Mouse (Mus musculus) forebrain, embryonic 14.5 days (tissue): ENCODE measurements around the gene Rdh9. TPM values are rescaled to one million over a fixed set of nuclear protein-coding genes. Genes with fewer than 3 reads are reported as not detected.
"Not testable (repeated sequence)": the region's sequence is repeated elsewhere in the genome, so short reads cannot be mapped to it uniquely, and the experiment has no call there.

Experiments
- ATAC-seq: fragments of 200-750 bp; cut with Nextera tagmentation; 2 replicates; pipeline ENCODE4 v1.8.0; 2017; ENCODE audit warnings: mild to moderate bottlenecking, moderate library complexity
- DNase-seq: peaks from one replicate; pipeline ENCODE4 v3.0.0-alpha.2; 2015; ENCODE audit warnings: low spot score
- H3K27ac ChIP-seq: fragments of 300-500 bp; sonication (generic); 2 replicates; pipeline ENCODE4 v1.5.1; 2014; ENCODE audit warnings: low read depth, mild to moderate bottlenecking, control low read depth, low read length, moderate library complexity
- H3K27me3 ChIP-seq: fragments of 300-500 bp; sonication (generic); replicated peaks from 2 replicates; pipeline ENCODE4 v1.6.1; 2014; ENCODE audit warnings: low read length, control low read depth, mixed read lengths; ENCODE audit not compliant: control insufficient read depth, insufficient read depth
- H3K36me3 ChIP-seq: fragments of 300-500 bp; sonication (generic); 2 replicates; pipeline ENCODE4 v1.6.1; 2014; ENCODE audit warnings: low read length, control low read depth; ENCODE audit not compliant: control insufficient read depth, insufficient read depth
- H3K4me1 ChIP-seq: fragments of 300-500 bp; sonication (generic); 2 replicates; pipeline ENCODE4 v1.6.1; 2014; ENCODE audit warnings: antibody characterized with exemption, low read length, control low read depth; ENCODE audit not compliant: control insufficient read depth, insufficient read depth
- H3K4me2 ChIP-seq: fragments of 300-500 bp; sonication (generic); 2 replicates; pipeline ENCODE4 v1.6.1; 2014; ENCODE audit warnings: mild to moderate bottlenecking, control low read depth, low read length
- H3K4me3 ChIP-seq: fragments of 300-500 bp; sonication (generic); 2 replicates; pipeline ENCODE4 v1.5.1; 2014; ENCODE audit warnings: low read depth, low read length, control low read depth
- H3K9ac ChIP-seq: fragments of 300-500 bp; sonication (generic); 2 replicates; pipeline ENCODE4 v1.6.1; 2014; ENCODE audit warnings: mild to moderate bottlenecking, low read length, control low read depth, moderate library complexity
- H3K9me3 ChIP-seq: fragments of 300-500 bp; sonication (generic); replicated peaks from 2 replicates; pipeline ENCODE4 v1.6.1; 2016; ENCODE audit warnings: low read length, control low read depth, mixed read lengths; ENCODE audit not compliant: control insufficient read depth
- WGBS: fragments of 180-500 bp; shearing (Covaris S2); extraction: QIAGEN DNeasy Blood & Tissue Kit; methylation state at CpG from one replicate; pipeline ENCODE4 v1.1.7; 2014; 5-methylcytosine and 5-hydroxymethylcytosine counted together
- polyA plus RNA-seq: library from polyadenylated mRNA; unstranded; fragments of >200 nt; fragmentation: Nextera tagmentation; extraction: Ambion mirVana; gene quantifications from 2 replicates; pipeline ENCODE4 v1.2.1, GENCODE M21; 2014

Rdh9 gene
- polyA plus RNA-seq, 1 experiment from 2014 or later: 0.08 TPM

GRCm38 (mm10) chr10:127751548-127751947, 24.6 kb upstream of the Rdh9 start, which contains the start of gene Gpr182:
Gene Gpr182, minus strand, starts transcription at chr10:127751732.
- WGBS: 67% methylated on average over 8 of the region's 8 CpGs
- H3K27ac ChIP-seq: no peak within 1 kb of the TSS
- H3K4me2 ChIP-seq: no peak within 1 kb of the TSS
- H3K36me3 ChIP-seq: peaks cover 20% of the 10 kb centered on the region
- H3K4me3 ChIP-seq: no peak within 1 kb of the TSS
- H3K27me3 ChIP-seq: no peaks in the 10 kb centered on the region
- no peaks in the 10 kb centered on the region for H3K9me3 ChIP-seq
- no peak within 1 kb of the TSS for H3K9ac ChIP-seq
- DNase-seq (no peak), ATAC-seq (no peak)
- H3K4me1 ChIP-seq: no peaks in the 10 kb centered on the region

GRCm38 (mm10) chr10:127754566-127755166, 21.5 kb upstream of the Rdh9 start:
- Histone ChIP-seq H3K4me2 (no peak overlapping the region), H3K27ac (no peak overlapping the region), H3K9me3 (no peaks in the 10 kb centered on the region), H3K4me3 (no peak overlapping the region), H3K4me1 (no peaks in the 10 kb centered on the region), H3K9ac (no peak overlapping the region), H3K27me3 (no peaks in the 10 kb centered on the region), H3K36me3 (no peaks in the 10 kb centered on the region)
- ATAC-seq: no peak
- WGBS: 74% methylated on average over 6 of the region's 6 CpGs
- no peak for DNase-seq

- H3K4me2 ChIP-seq: no peak overlapping the region
- H3K4me3 ChIP-seq: no peak overlapping the region
- no peak overlapping the region for H3K27ac ChIP-seq
- 70% methylated on average over 3 of the region's 3 CpGs for WGBS
- no peaks in the 10 kb centered on the region for H3K9me3 ChIP-seq
- DNase-seq (no peak), ATAC-seq (no peak)
- no peaks in the 10 kb centered on the region for H3K4me1 ChIP-seq
- H3K36me3 ChIP-seq: no peaks in the 10 kb centered on the region
- no peak overlapping the region for H3K9ac ChIP-seq
- no peaks in the 10 kb centered on the region for H3K27me3 ChIP-seq
These were observed 20.9 kb upstream of the Rdh9 start for GRCm38 (mm10) chr10:127755246-127755645.

- Histone ChIP-seq H3K4me2 (no peak overlapping the region), H3K27me3 (no peaks in the 10 kb centered on the region), H3K36me3 (no peaks in the 10 kb centered on the region), H3K4me1 (no peaks in the 10 kb centered on the region), H3K27ac (no peak overlapping the region), H3K9ac (no peak overlapping the region), H3K9me3 (no peaks in the 10 kb centered on the region), H3K4me3 (no peak overlapping the region)
- DNase-seq (no peak), ATAC-seq (no peak)
- 53% methylated on average over 18 of the region's 18 CpGs for WGBS
These were observed 20.3 kb upstream of the Rdh9 start for GRCm38 (mm10) chr10:127755770-127756468.

- no peak within 1 kb of the TSS for H3K4me3 ChIP-seq
- 71% methylated on average over 9 of the region's 9 CpGs for WGBS
These were observed 16.7 kb upstream of the Rdh9 start, which contains the start of the genes Rdh1 and Rdh16f1 for GRCm38 (mm10) chr10:127759181-127760110. Gene Rdh1, plus strand, starts transcription at chr10:127759721. Gene Rdh16f1, plus strand, starts transcription at chr10:127759787.

GRCm38 (mm10) chr10:127762926-127763325, 13.3 kb upstream of the Rdh9 start:
- not testable (repeated sequence) for H3K4me3 ChIP-seq, H3K27ac ChIP-seq, H3K9ac ChIP-seq, H3K27me3 ChIP-seq, H3K9me3 ChIP-seq, H3K4me2 ChIP-seq, H3K36me3 ChIP-seq, ATAC-seq, DNase-seq, H3K4me1 ChIP-seq
- WGBS: 93% methylated on average over 10 of the region's 10 CpGs

More at GRCm38 (mm10) chr10:127759181-127760110, 16.7 kb upstream of the Rdh9 start, which contains the start of the genes Rdh1 and Rdh16f1:
- no peaks in the 10 kb centered on the region for H3K27me3 ChIP-seq
- H3K4me1 ChIP-seq: no peaks in the 10 kb centered on the region
- H3K36me3 ChIP-seq: no peaks in the 10 kb centered on the region
- ATAC-seq (no peak), DNase-seq (no peak)
- H3K4me2 ChIP-seq: no peak within 1 kb of the TSS
- no peak within 1 kb of the TSS for H3K27ac ChIP-seq
- no peaks in the 10 kb centered on the region for H3K9me3 ChIP-seq
- H3K9ac ChIP-seq: no peak within 1 kb of the TSS

GRCm38 (mm10) chr10:127763914-127764680, 12.1 kb upstream of the Rdh9 start:
- H3K9me3 ChIP-seq: no peaks in the 10 kb centered on the region
- H3K27ac ChIP-seq: no peak overlapping the region
- no peaks in the 10 kb centered on the region for H3K36me3 ChIP-seq
- H3K4me3 ChIP-seq: no peak overlapping the region
- H3K27me3 ChIP-seq: no peaks in the 10 kb centered on the region
- WGBS: 70% methylated on average over 12 of the region's 12 CpGs
- no peak overlapping the region for H3K9ac ChIP-seq
- no peak for ATAC-seq
- no peaks in the 10 kb centered on the region for H3K4me1 ChIP-seq
- no peak for DNase-seq
- no peak overlapping the region for H3K4me2 ChIP-seq

- Histone ChIP-seq H3K27ac (no peak overlapping the region), H3K4me2 (no peak overlapping the region), H3K36me3 (no peaks in the 10 kb centered on the region), H3K9me3 (no peaks in the 10 kb centered on the region), H3K9ac (no peak overlapping the region), H3K27me3 (no peaks in the 10 kb centered on the region), H3K4me1 (no peaks in the 10 kb centered on the region), H3K4me3 (no peak overlapping the region)
- ATAC-seq: no peak
- DNase-seq: no peak
- 81% methylated on average over 1 of the region's 1 CpGs for WGBS
These were observed 9.6 kb upstream of the Rdh9 start for GRCm38 (mm10) chr10:127766564-127766963.
